Mouse (Mus musculus) stomach, postnatal 0 days (tissue): Measurements from ENCODE around the gene Fam13c. TPM values are rescaled to one million over a fixed set of nuclear protein-coding genes. Genes with fewer than 3 reads are reported as not detected.

Source experiments
- ATAC-seq: fragments of 200-750 bp; cut with Nextera tagmentation; 2 replicates; pipeline ENCODE4 v1.8.0; 2017; ENCODE audit not compliant: low FRiP score, low TSS enrichment
- DNase-seq: peaks from one replicate; pipeline ENCODE4 v3.0.0-alpha.2; 2016; ENCODE audit warnings: low spot score
- H3K27ac ChIP-seq: fragments of 300-500 bp; sonication (generic); replicated peaks from 2 replicates; pipeline ENCODE4 v1.5.1; 2014; ENCODE audit warnings: mild to moderate bottlenecking, control low read depth
- H3K27me3 ChIP-seq: fragments of 300-500 bp; sonication (generic); 2 replicates; pipeline ENCODE4 v1.6.1; 2014; ENCODE audit warnings: low read length; ENCODE audit not compliant: control insufficient read depth, insufficient read depth
- H3K36me3 ChIP-seq: fragments of 300-500 bp; sonication (generic); 2 replicates; pipeline ENCODE4 v1.6.1; 2014; ENCODE audit warnings: low read length, mixed read lengths; ENCODE audit not compliant: control insufficient read depth, insufficient read depth
- H3K4me1 ChIP-seq: fragments of 300-500 bp; sonication (generic); replicated peaks from 2 replicates; pipeline ENCODE4 v1.6.1; 2014; ENCODE audit warnings: antibody characterized with exemption; ENCODE audit not compliant: control insufficient read depth, insufficient read depth
- H3K4me2 ChIP-seq: fragments of 300-500 bp; sonication (generic); replicated peaks from 2 replicates; pipeline ENCODE4 v1.6.1; 2014; ENCODE audit warnings: low read depth, mild to moderate bottlenecking, control low read depth, moderate library complexity
- H3K4me3 ChIP-seq: fragments of 300-500 bp; sonication (generic); 2 replicates; pipeline ENCODE4 v1.5.1; 2014; ENCODE audit warnings: low read depth, low read length, control low read depth
- H3K9ac ChIP-seq: fragments of 300-500 bp; sonication (generic); 2 replicates; pipeline ENCODE4 v1.6.1; 2014; ENCODE audit warnings: mild to moderate bottlenecking, low read length, control low read depth, mixed read lengths
- H3K9me3 ChIP-seq: fragments of 300-500 bp; sonication (generic); 2 replicates; pipeline ENCODE4 v1.6.1; 2016; ENCODE audit warnings: low read length; ENCODE audit not compliant: control insufficient read depth
- CTCF ChIP-seq: IDR thresholded peaks from 2 replicates; pipeline ENCODE4 v1.5.1; 2016; ENCODE audit warnings: antibody characterized with exemption, low read depth, mild to moderate bottlenecking, moderate library complexity
- EP300 ChIP-seq: optimal IDR thresholded peaks from 2 replicates; pipeline ENCODE3; 2016; ENCODE audit warnings: antibody characterized with exemption
- WGBS: fragments of 180-500 bp; shearing (Covaris S2); extraction: QIAGEN DNeasy Blood & Tissue Kit; methylation state at CpG from one replicate; pipeline ENCODE4 v1.1.7; 2014; 5-methylcytosine and 5-hydroxymethylcytosine counted together
- polyA plus RNA-seq: library from polyadenylated mRNA; unstranded; fragments of >200 nt; fragmentation: Nextera tagmentation; extraction: Ambion mirVana; gene quantifications from 2 replicates; pipeline ENCODE4 v1.2.1, GENCODE M21; 2015

Fam13c gene
- polyA plus RNA-seq, 1 experiment from 2014 or later = 5.4 TPM

DNA sequence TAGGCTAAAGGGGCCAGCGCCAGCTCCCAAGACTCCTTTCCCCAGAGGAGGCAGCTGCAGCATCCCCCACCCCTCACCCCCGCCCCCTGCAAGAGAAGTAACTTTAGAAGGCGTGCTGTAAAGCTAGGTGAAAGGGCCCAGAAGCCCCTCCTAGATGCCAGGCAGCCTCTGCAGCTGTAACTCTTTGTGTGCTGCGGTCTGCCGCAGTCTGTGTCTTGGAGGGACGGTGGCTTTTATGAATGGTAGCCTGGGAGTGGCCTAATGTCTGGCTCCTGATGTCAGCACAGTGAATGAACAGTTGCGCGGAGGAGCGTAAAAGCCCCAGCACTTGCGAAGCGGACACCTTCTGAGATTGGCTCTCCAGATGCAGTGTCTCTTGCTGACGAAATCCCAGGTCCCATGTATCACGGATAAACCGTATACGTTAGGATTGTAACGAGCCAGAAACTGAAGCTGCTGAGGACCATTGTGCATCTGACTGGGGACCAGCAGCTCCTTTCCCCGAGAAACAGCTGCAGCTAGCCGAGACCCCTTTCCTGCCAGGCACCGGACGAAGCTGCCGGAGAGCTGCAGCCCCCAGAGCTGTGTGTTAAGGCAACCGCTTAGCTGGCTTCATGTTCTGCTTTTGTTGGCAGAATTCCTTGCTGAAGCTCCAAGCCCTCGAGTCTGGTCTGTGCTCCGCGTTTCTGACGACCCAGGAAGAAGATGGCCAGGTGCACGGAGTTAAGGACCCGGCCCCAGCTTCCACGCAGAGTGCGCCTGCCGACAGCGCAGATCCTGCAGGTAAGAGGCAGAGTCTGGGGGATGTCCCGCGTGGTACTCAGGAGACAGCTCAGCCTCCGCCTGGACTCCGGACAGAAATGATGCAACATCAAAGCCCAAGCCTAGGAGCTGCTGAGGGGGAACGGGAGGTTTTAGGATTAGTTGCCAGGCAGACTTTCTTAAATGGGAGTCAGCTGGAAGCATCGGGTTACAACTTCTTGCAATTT, 80.2 kb downstream of the Fam13c start:
- Histone ChIP-seq H3K36me3 (no peaks in the 10 kb centered on the region), H3K27me3 (no peaks in the 10 kb centered on the region), H3K9ac (peak overlapping the region; percentile 47; the same call in 1 of the 2 replicates), H3K27ac (no peak overlapping the region), H3K9me3 (no peaks in the 10 kb centered on the region), H3K4me1 (no peaks in the 10 kb centered on the region), H3K4me3 (peak overlapping the region; percentile 35), H3K4me2 (peak overlapping the region; percentile 63)
- 2% methylated on average over 38 of the region's 38 CpGs for WGBS
- DNase-seq = peak; percentile 21
- TF ChIP-seq EP300 = no peak
- 0 out of 2 replicates have a peak, but pooled peaks have one; percentile 42 for ATAC-seq

DNA sequence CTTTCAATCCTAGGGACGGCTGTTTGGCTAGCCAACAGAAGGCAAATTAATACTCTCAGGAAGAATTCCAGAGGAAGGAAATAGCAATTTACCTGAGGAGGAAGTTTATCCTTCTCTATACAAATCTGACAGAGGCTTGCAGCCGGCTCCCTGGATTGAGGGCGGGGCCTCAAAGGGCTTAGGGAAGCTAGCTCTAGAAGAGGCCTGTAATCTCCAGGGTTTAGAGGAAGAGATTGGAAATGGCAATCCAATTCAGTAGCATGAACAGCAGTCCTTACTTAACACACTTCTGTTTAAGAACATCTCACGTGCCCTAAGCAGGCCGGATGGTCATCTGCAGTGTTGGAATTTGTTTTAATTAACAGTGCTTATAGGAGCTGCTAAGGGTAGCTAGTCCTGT, 81.1 kb downstream of the Fam13c start:
- Histone ChIP-seq H3K27ac (no peak overlapping the region), H3K9ac (no peak overlapping the region), H3K4me3 (peak overlapping the region; percentile 35; the same call in 1 of the 2 replicates), H3K36me3 (no peaks in the 10 kb centered on the region), H3K9me3 (0 out of 2 replicates have a peak, but pooled peaks cover 3% of the 10 kb centered on the region), H3K4me2 (peak overlapping the region; percentile 63), H3K4me1 (no peaks in the 10 kb centered on the region), H3K27me3 (no peaks in the 10 kb centered on the region)
- no peak for ATAC-seq
- 26% methylated on average over 5 of the region's 5 CpGs for WGBS
- no peak for DNase-seq
- TF ChIP-seq EP300 (no peak), CTCF (no peak)

DNA sequence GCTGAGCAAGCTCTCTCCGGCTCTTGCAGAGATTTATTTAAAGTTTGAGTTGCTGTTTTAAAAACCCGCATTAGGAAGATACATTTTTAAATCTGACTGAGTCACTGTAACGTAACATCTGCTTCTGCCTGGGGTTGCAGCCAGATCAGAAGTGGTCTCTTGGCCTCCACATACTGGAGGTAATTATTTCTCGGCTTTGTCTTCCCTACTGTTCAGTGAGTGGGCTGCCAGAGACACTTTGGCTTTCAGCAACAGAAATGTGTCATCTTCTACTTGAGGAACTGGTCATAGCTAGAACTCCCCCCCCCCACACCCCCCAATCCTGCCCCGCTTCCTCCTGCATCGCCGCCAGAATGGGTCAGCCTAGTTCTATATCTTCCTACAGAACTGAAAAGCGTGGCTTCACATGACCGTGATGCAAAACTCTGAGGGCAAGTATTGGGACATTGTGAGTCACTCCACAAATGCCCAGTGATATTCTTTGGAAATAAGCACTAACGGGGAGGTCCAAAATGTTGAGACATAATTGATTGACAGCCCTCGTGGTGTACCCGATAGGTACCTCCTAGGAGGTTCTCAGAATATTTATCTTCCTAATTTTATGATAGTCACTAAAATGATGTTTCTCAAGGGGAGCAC, 90.0 kb downstream of the Fam13c start:
- 59% methylated on average over 12 of the region's 12 CpGs for WGBS
- 0 out of 2 replicates have a peak, but pooled peaks cover 3% of the 10 kb centered on the region for H3K9me3 ChIP-seq
- no peaks in the 10 kb centered on the region for H3K36me3 ChIP-seq
- DNase-seq (no peak), ATAC-seq (no peak; the same call in 1 of the 2 replicates)
- TF ChIP-seq CTCF (no peak), EP300 (no peak)
- no peak overlapping the region for H3K4me2 ChIP-seq
- no peak overlapping the region for H3K4me3 ChIP-seq
- no peaks in the 10 kb centered on the region for H3K27me3 ChIP-seq
- H3K4me1 ChIP-seq = no peaks in the 10 kb centered on the region
- no peak overlapping the region for H3K9ac ChIP-seq
- H3K27ac ChIP-seq = no peak overlapping the region

DNA sequence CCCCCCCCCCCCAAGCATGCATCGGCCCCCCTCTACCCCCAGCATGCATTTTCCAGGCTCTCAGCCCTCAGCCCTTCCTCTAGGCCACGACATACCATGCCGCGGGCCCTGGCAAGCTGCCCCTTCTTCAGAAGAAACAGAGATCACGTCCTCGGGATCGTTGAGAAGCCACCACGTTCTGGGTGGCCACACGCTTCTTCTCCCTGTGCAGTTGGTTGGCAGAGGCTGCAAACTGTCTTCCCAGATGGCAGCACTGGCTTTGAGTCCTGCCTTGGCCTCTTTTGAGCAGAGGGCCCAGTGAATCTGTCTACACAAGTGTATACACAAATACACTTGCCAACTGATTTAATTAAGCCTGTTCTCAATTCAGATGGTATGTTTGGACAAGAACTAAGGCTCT, 92.0 kb downstream of the Fam13c start:
- DNase-seq = no peak
- TF ChIP-seq EP300 = no peak
- no peak for TF ChIP-seq CTCF
- 87% methylated on average over 9 of the region's 9 CpGs for WGBS

DNA sequence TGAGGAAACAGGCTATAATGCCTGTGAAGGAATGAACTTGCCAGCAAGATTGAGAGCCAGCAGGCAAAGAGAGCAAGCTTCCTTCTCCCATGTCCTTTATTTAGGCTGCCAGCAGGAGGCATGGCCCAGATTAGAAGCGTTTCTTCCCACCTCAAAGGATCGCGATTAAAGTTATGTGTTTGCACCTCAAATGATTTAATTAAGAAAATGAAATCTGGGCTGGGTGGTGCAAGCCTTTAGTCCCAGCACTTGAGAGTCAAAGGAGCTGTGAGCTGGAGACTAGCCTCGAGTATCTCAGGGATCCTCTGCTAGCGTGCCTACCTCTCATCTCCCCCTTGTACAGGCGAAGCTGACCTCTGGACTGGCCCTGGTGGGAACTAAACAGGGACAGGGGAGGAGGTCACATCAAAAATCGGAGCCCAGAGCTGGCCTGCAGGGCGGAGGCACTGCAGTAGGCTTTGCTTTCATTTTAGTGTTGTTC, 93.1 kb downstream of the Fam13c start:
- TF ChIP-seq CTCF (no peak), EP300 (no peak)
- no peak overlapping the region for H3K27ac ChIP-seq
- H3K36me3 ChIP-seq = no peaks in the 10 kb centered on the region
- no peak overlapping the region for H3K4me3 ChIP-seq
- no peaks in the 10 kb centered on the region for H3K4me1 ChIP-seq
- H3K27me3 ChIP-seq = no peaks in the 10 kb centered on the region
- H3K9ac ChIP-seq = no peak overlapping the region
- DNase-seq (no peak), ATAC-seq (no peak)
- 75% methylated on average over 8 of the region's 8 CpGs for WGBS
- H3K9me3 ChIP-seq = no peaks in the 10 kb centered on the region
- H3K4me2 ChIP-seq = no peak overlapping the region

More for the DNA sequence above, 92.0 kb downstream of the Fam13c start:
- Histone ChIP-seq H3K27me3 (no peaks in the 10 kb centered on the region), H3K4me3 (no peak overlapping the region), H3K4me1 (no peaks in the 10 kb centered on the region), H3K9ac (no peak overlapping the region), H3K36me3 (no peaks in the 10 kb centered on the region), H3K9me3 (no peaks in the 10 kb centered on the region), H3K27ac (no peak overlapping the region), H3K4me2 (no peak overlapping the region)
- no peak for ATAC-seq
